In the genomic region with DNA sequence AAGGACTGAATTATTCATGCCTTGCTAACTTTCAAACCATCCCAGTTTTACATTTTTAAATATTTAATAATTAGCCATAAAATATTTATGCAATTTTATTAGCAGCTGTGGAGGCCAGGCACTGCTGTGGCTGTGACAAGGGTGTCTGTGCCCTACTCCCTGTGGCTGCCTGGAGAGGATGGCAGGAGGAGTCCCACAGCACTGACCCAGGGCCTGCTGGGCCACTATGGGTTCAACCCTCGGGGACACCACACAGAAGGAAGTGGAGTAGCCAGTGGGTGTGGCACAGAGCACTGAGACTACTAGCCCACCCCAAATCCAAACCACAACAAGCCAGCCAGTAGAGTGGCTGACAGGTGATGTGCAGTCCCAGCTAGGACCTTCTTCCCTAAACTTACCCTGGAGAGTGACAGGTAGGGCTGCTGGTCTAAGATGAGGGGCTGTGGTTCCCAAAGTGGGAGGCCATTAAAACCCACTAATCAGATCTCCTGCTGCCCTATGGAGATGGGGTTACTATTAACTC, we compare ENCODE assay signal across 17 mouse cellular contexts.
DNase-seq lines count a peak whose midpoint lies in the region; ATAC-seq and TF ChIP-seq lines count a peak whose summit lies in the region.
"Had no signal": no experiment of that assay in that cellular context is flagged by ENCODE, and none has a peak within 500 bp of the region (broad histone marks: within the 10 kb centered on the region; RNA-seq: fewer than 3 reads in every experiment).

No protein-coding gene starts in this region.

- no peak for TF ChIP-seq POLR2A in heart, adult 2 months (IDR thresholded peaks at IDR 0.05; ENCODE audit: insufficient read depth, low read depth, low read length)

- H3K4me2 ChIP-seq in hindbrain, embryonic 12.5 days (replicated peaks): no peak overlapping the region
- no peak overlapping the region for H3K4me2 ChIP-seq in hindbrain, embryonic 11.5 days (replicated peaks; ENCODE audit: low read depth, low read length)
- H3K4me2 ChIP-seq in hindbrain, embryonic 13.5 days: no peak overlapping the region
- peak overlapping the region; percentile 19; the same call in 1 of the 2 replicates for H3K4me2 ChIP-seq in midbrain, embryonic 16.5 days (ENCODE audit: low read length)
- H3K4me2 ChIP-seq: heart, embryonic 15.5 days; lung, embryonic 14.5 days had no signal

- H3K27ac ChIP-seq in hindbrain, embryonic 12.5 days: peak overlapping the region; percentile 64
- no peak overlapping the region for H3K27ac ChIP-seq in hindbrain, embryonic 11.5 days (ENCODE audit: low read depth, low read length)
- H3K27ac ChIP-seq in hindbrain, embryonic 13.5 days: peak overlapping the region; percentile 87
- peak overlapping the region; percentile 57 for H3K27ac ChIP-seq in midbrain, embryonic 16.5 days (ENCODE audit: low read length)
- no peak overlapping the region for H3K27ac ChIP-seq in heart, adult 2 months
- H3K27ac ChIP-seq: heart, embryonic 15.5 days had no signal

- no peaks in the 10 kb centered on the region for H3K36me3 ChIP-seq in hindbrain, embryonic 12.5 days
- no peaks in the 10 kb centered on the region for H3K36me3 ChIP-seq in hindbrain, embryonic 11.5 days (ENCODE audit: control insufficient read depth, insufficient read depth, low read length)
- no peaks in the 10 kb centered on the region for H3K36me3 ChIP-seq in hindbrain, embryonic 13.5 days
- H3K36me3 ChIP-seq in midbrain, embryonic 16.5 days (ENCODE audit: control insufficient read depth, insufficient read depth, low read length): no peaks in the 10 kb centered on the region
- H3K36me3 ChIP-seq in heart, adult 2 months (ENCODE audit: control insufficient read depth, insufficient read depth, low read length): no peaks in the 10 kb centered on the region
- H3K36me3 ChIP-seq: heart, embryonic 15.5 days had no signal

- no peak overlapping the region for H3K9ac ChIP-seq in hindbrain, embryonic 12.5 days
- no peak overlapping the region for H3K9ac ChIP-seq in hindbrain, embryonic 11.5 days (ENCODE audit: low read depth, low read length)
- H3K9ac ChIP-seq in hindbrain, embryonic 13.5 days: no peak overlapping the region
- H3K9ac ChIP-seq in midbrain, embryonic 16.5 days (ENCODE audit: low read depth, low read length): no peak overlapping the region
- H3K9ac ChIP-seq in heart, adult 2 months (ENCODE audit: low read depth, low read length): no peak overlapping the region
- H3K9ac ChIP-seq: heart, embryonic 15.5 days; lung, embryonic 14.5 days had no signal

- H3K4me1 ChIP-seq in hindbrain, embryonic 12.5 days: peaks cover 23% of the 10 kb centered on the region
- 0 out of 2 replicates have a peak, but pooled peaks cover 2% of the 10 kb centered on the region for H3K4me1 ChIP-seq in hindbrain, embryonic 11.5 days (replicated peaks; ENCODE audit: control insufficient read depth, insufficient read depth, low read length)
- H3K4me1 ChIP-seq in hindbrain, embryonic 13.5 days (replicated peaks): peaks cover 45% of the 10 kb centered on the region
- H3K4me1 ChIP-seq in midbrain, embryonic 16.5 days (ENCODE audit: control insufficient read depth, insufficient read depth, low read length): peaks cover 18% of the 10 kb centered on the region
- no peaks in the 10 kb centered on the region for H3K4me1 ChIP-seq in heart, adult 2 months (ENCODE audit: control insufficient read depth, insufficient read depth, low read length)
- H3K4me1 ChIP-seq: heart, embryonic 15.5 days had no signal

- no peaks in the 10 kb centered on the region for H3K9me3 ChIP-seq in hindbrain, embryonic 12.5 days (replicated peaks)
- no peaks in the 10 kb centered on the region for H3K9me3 ChIP-seq in hindbrain, embryonic 11.5 days (ENCODE audit: control insufficient read depth, low read length)
- no peaks in the 10 kb centered on the region for H3K9me3 ChIP-seq in hindbrain, embryonic 13.5 days
- no peaks in the 10 kb centered on the region for H3K9me3 ChIP-seq in midbrain, embryonic 16.5 days (replicated peaks; ENCODE audit: control insufficient read depth, low read length, poor library complexity, severe bottlenecking)
- H3K9me3 ChIP-seq: heart, embryonic 15.5 days had no signal

- H3K4me3 ChIP-seq in hindbrain, embryonic 12.5 days: no peak overlapping the region
- H3K4me3 ChIP-seq in hindbrain, embryonic 11.5 days (ENCODE audit: low read depth, low read length): no peak overlapping the region
- H3K4me3 ChIP-seq in hindbrain, embryonic 13.5 days: no peak overlapping the region
- no peak overlapping the region for H3K4me3 ChIP-seq in midbrain, embryonic 16.5 days (ENCODE audit: low read depth, low read length)
- no peak overlapping the region for H3K4me3 ChIP-seq in heart, adult 2 months
- H3K4me3 ChIP-seq: heart, embryonic 15.5 days had no signal

- H3K27me3 ChIP-seq in hindbrain, embryonic 12.5 days: no peaks in the 10 kb centered on the region
- H3K27me3 ChIP-seq in hindbrain, embryonic 11.5 days (ENCODE audit: control insufficient read depth, insufficient read depth, low read length): 0 out of 2 replicates have a peak, but pooled peaks cover 2% of the 10 kb centered on the region
- no peaks in the 10 kb centered on the region for H3K27me3 ChIP-seq in hindbrain, embryonic 13.5 days
- no peaks in the 10 kb centered on the region for H3K27me3 ChIP-seq in midbrain, embryonic 16.5 days (ENCODE audit: control insufficient read depth, insufficient read depth, low read depth, low read length)
- no peaks in the 10 kb centered on the region for H3K27me3 ChIP-seq in heart, adult 2 months (ENCODE audit: control insufficient read depth, insufficient read depth, low read length)
- H3K27me3 ChIP-seq: heart, embryonic 15.5 days had no signal

- TF ChIP-seq CTCF in heart, adult 2 months (IDR thresholded peaks at IDR 0.05): no peak

- intact Hi-C loops in heart, adult 2 months (cut with DNase I): no loop called here

- peak; percentile 37 for ATAC-seq in hindbrain, embryonic 12.5 days (ENCODE audit: low FRiP score)
- no peak for ATAC-seq in hindbrain, embryonic 11.5 days (ENCODE audit: low FRiP score)
- ATAC-seq in common myeloid progenitor, adult 5-6 weeks (replicated peaks; ENCODE audit: low read depth, poor library complexity, severe bottlenecking): 0 out of 2 replicates have a peak, but pooled peaks have one; percentile 32
- peak; percentile 38; the same call in 1 of the 2 replicates for ATAC-seq in hindbrain, embryonic 13.5 days (ENCODE audit: low FRiP score)
- peak; percentile 26; the same call in 1 of the 2 replicates for ATAC-seq in midbrain, embryonic 16.5 days

- no peaks in the 10 kb centered on the region for H3K79me2 ChIP-seq in heart, adult 2 months (replicated peaks; ENCODE audit: control insufficient read depth, insufficient read depth, low read length)

- TF ChIP-seq EP300 in heart, adult 2 months (IDR thresholded peaks at IDR 0.05; ENCODE audit: insufficient read depth, low read depth, low read length): no peak

- no peak for DNase-seq in hindbrain, embryonic 11.5 days (ENCODE audit: low spot score)
- no peak for DNase-seq in thymus, postnatal 4 days
- DNase-seq in heart, adult 2 months: no peak
- no peak for DNase-seq in gastrocnemius, postnatal 25 days
- DNase-seq: B cell, adult 2 months; cerebellum, adult 9-10 months; heart, adult 18-20 months; kidney, adult 8-10 months; kidney, postnatal 4 days; layer of hippocampus, postnatal 36 days; lung, embryonic 14.5 days; right cerebral cortex, postnatal 14 days had no signal

- WGBS in hindbrain, embryonic 12.5 days: 56% methylated on average over 1 of the region's 1 CpGs
- 47% methylated on average over 1 of the region's 1 CpGs for WGBS in hindbrain, embryonic 11.5 days
- WGBS in hindbrain, embryonic 13.5 days: 63% methylated on average over 1 of the region's 1 CpGs
- WGBS in midbrain, embryonic 16.5 days: 48% methylated on average over 1 of the region's 1 CpGs
- 73% methylated on average over 1 of the region's 1 CpGs for WGBS in heart, adult 2 months

Comparison
In these comparisons a context has a peak if more than half of its experiments do, and no peak if none do; other contexts are left out.
1. H3K27ac ChIP-seq: peak in hindbrain, embryonic 12.5 days (single experiment), hindbrain, embryonic 13.5 days (single experiment) and midbrain, embryonic 16.5 days (single experiment); none in hindbrain, embryonic 11.5 days (single experiment) and heart, adult 2 months (single experiment).